Mouse (Mus musculus): ENCODE measurements around the gene Rasal3. TPM values are rescaled to one million over a fixed set of nuclear protein-coding genes. Genes with fewer than 3 reads are reported as not detected.

Rasal3 gene
- polyA plus RNA-seq, 1 experiment, result 0.96 TPM

- TF ChIP-seq EP300 (IDR thresholded peaks at IDR 0.05; ENCODE audit: insufficient read depth, low read depth, low read length) (no peak), POLR2A (IDR thresholded peaks at IDR 0.05; ENCODE audit: insufficient read depth, low read length) (no peak), CTCF (IDR thresholded peaks at IDR 0.05; ENCODE audit: low read depth, low read length) (no peak)
Observed at GRCm38 (mm10) chr17:32443245-32443644, 39.9 kb upstream of the Rasal3 start.

GRCm38 (mm10) chr17:32437106-32437505, 33.7 kb upstream of the Rasal3 start:
- H3K9me3 ChIP-seq (replicated peaks; ENCODE audit: control insufficient read depth, insufficient read depth, low read length, poor library complexity, severe bottlenecking), result no peaks in the 10 kb centered on the region
- no peak overlapping the region for H3K27ac ChIP-seq (ENCODE audit: insufficient read depth, low read length)
- H3K4me1 ChIP-seq (ENCODE audit: control insufficient read depth, insufficient read depth, low read length), result peaks cover 2% of the 10 kb centered on the region
- H3K36me3 ChIP-seq (ENCODE audit: control insufficient read depth, insufficient read depth, low read length, poor library complexity, severe bottlenecking), result no peaks in the 10 kb centered on the region
- TF ChIP-seq POLR2A (IDR thresholded peaks at IDR 0.05; ENCODE audit: insufficient read depth, low read length) (no peak), EP300 (IDR thresholded peaks at IDR 0.05; ENCODE audit: insufficient read depth, low read depth, low read length) (no peak), CTCF (IDR thresholded peaks at IDR 0.05; ENCODE audit: low read depth, low read length) (no peak)
- H3K27me3 ChIP-seq (ENCODE audit: control insufficient read depth, insufficient read depth, low read length, poor library complexity, severe bottlenecking), result no peaks in the 10 kb centered on the region
- H3K4me3 ChIP-seq (ENCODE audit: low read depth, low read length), result no peak overlapping the region
- H3K9ac ChIP-seq (ENCODE audit: low read depth, poor library complexity, severe bottlenecking), result no peak overlapping the region

More at GRCm38 (mm10) chr17:32443245-32443644, 39.9 kb upstream of the Rasal3 start:
- no peak overlapping the region for H3K4me3 ChIP-seq (ENCODE audit: low read depth, low read length)
- H3K27me3 ChIP-seq (ENCODE audit: control insufficient read depth, insufficient read depth, low read length, poor library complexity, severe bottlenecking), result no peaks in the 10 kb centered on the region
- no peaks in the 10 kb centered on the region for H3K4me1 ChIP-seq (ENCODE audit: control insufficient read depth, insufficient read depth, low read length)
- H3K27ac ChIP-seq (ENCODE audit: insufficient read depth, low read length), result no peak overlapping the region
- H3K9me3 ChIP-seq (replicated peaks; ENCODE audit: control insufficient read depth, insufficient read depth, low read length, poor library complexity, severe bottlenecking), result no peaks in the 10 kb centered on the region
- H3K9ac ChIP-seq (ENCODE audit: low read depth, poor library complexity, severe bottlenecking), result no peak overlapping the region
- H3K36me3 ChIP-seq (ENCODE audit: control insufficient read depth, insufficient read depth, low read length, poor library complexity, severe bottlenecking), result no peaks in the 10 kb centered on the region

- H3K27me3 ChIP-seq (ENCODE audit: control insufficient read depth, insufficient read depth, low read length, poor library complexity, severe bottlenecking), result no peaks in the 10 kb centered on the region
- no peak overlapping the region for H3K4me3 ChIP-seq (ENCODE audit: low read depth, low read length)
- no peaks in the 10 kb centered on the region for H3K9me3 ChIP-seq (replicated peaks; ENCODE audit: control insufficient read depth, insufficient read depth, low read length, poor library complexity, severe bottlenecking)
- H3K36me3 ChIP-seq (ENCODE audit: control insufficient read depth, insufficient read depth, low read length, poor library complexity, severe bottlenecking), result no peaks in the 10 kb centered on the region
- no peak overlapping the region for H3K9ac ChIP-seq (ENCODE audit: low read depth, poor library complexity, severe bottlenecking)
- TF ChIP-seq EP300 (IDR thresholded peaks at IDR 0.05; ENCODE audit: insufficient read depth, low read depth, low read length), result no peak
- H3K4me1 ChIP-seq (ENCODE audit: control insufficient read depth, insufficient read depth, low read length), result peaks cover 2% of the 10 kb centered on the region
- no peak overlapping the region for H3K27ac ChIP-seq (ENCODE audit: insufficient read depth, low read length)
Observed at GRCm38 (mm10) chr17:32435151-32435550, 31.8 kb upstream of the Rasal3 start.

GRCm38 (mm10) chr17:32434324-32434723, 30.9 kb upstream of the Rasal3 start:
- Histone ChIP-seq H3K9me3 (replicated peaks; ENCODE audit: control insufficient read depth, insufficient read depth, low read length, poor library complexity, severe bottlenecking) (no peaks in the 10 kb centered on the region), H3K4me1 (ENCODE audit: control insufficient read depth, insufficient read depth, low read length) (peaks cover 2% of the 10 kb centered on the region), H3K9ac (ENCODE audit: low read depth, poor library complexity, severe bottlenecking) (no peak overlapping the region), H3K27ac (ENCODE audit: insufficient read depth, low read length) (no peak overlapping the region), H3K27me3 (ENCODE audit: control insufficient read depth, insufficient read depth, low read length, poor library complexity, severe bottlenecking) (no peaks in the 10 kb centered on the region), H3K36me3 (ENCODE audit: control insufficient read depth, insufficient read depth, low read length, poor library complexity, severe bottlenecking) (no peaks in the 10 kb centered on the region), H3K4me3 (ENCODE audit: low read depth, low read length) (no peak overlapping the region)
- TF ChIP-seq POLR2A (IDR thresholded peaks at IDR 0.05; ENCODE audit: insufficient read depth, low read length) (no peak), CTCF (IDR thresholded peaks at IDR 0.05; ENCODE audit: low read depth, low read length) (no peak), EP300 (IDR thresholded peaks at IDR 0.05; ENCODE audit: insufficient read depth, low read depth, low read length) (no peak)

- Histone ChIP-seq H3K9ac (ENCODE audit: low read depth, poor library complexity, severe bottlenecking) (no peak overlapping the region), H3K27ac (ENCODE audit: insufficient read depth, low read length) (no peak overlapping the region), H3K36me3 (ENCODE audit: control insufficient read depth, insufficient read depth, low read length, poor library complexity, severe bottlenecking) (no peaks in the 10 kb centered on the region), H3K4me3 (ENCODE audit: low read depth, low read length) (no peak overlapping the region), H3K27me3 (ENCODE audit: control insufficient read depth, insufficient read depth, low read length, poor library complexity, severe bottlenecking) (no peaks in the 10 kb centered on the region), H3K9me3 (replicated peaks; ENCODE audit: control insufficient read depth, insufficient read depth, low read length, poor library complexity, severe bottlenecking) (no peaks in the 10 kb centered on the region), H3K4me1 (ENCODE audit: control insufficient read depth, insufficient read depth, low read length) (peaks cover 2% of the 10 kb centered on the region)
- no peak for TF ChIP-seq POLR2A (IDR thresholded peaks at IDR 0.05; ENCODE audit: insufficient read depth, low read length)
- TF ChIP-seq EP300 (IDR thresholded peaks at IDR 0.05; ENCODE audit: insufficient read depth, low read depth, low read length), result no peak
- TF ChIP-seq CTCF (IDR thresholded peaks at IDR 0.05; ENCODE audit: low read depth, low read length), result no peak
Observed at GRCm38 (mm10) chr17:32431972-32432371, 28.6 kb upstream of the Rasal3 start.

GRCm38 (mm10) chr17:32426610-32427009, 23.2 kb upstream of the Rasal3 start:
- TF ChIP-seq EP300 (IDR thresholded peaks at IDR 0.05; ENCODE audit: insufficient read depth, low read depth, low read length), result no peak
- Histone ChIP-seq H3K9ac (ENCODE audit: low read depth, poor library complexity, severe bottlenecking) (no peak overlapping the region), H3K4me1 (ENCODE audit: control insufficient read depth, insufficient read depth, low read length) (no peaks in the 10 kb centered on the region), H3K27me3 (ENCODE audit: control insufficient read depth, insufficient read depth, low read length, poor library complexity, severe bottlenecking) (no peaks in the 10 kb centered on the region), H3K27ac (ENCODE audit: insufficient read depth, low read length) (no peak overlapping the region), H3K36me3 (ENCODE audit: control insufficient read depth, insufficient read depth, low read length, poor library complexity, severe bottlenecking) (no peaks in the 10 kb centered on the region), H3K9me3 (replicated peaks; ENCODE audit: control insufficient read depth, insufficient read depth, low read length, poor library complexity, severe bottlenecking) (no peaks in the 10 kb centered on the region), H3K4me3 (ENCODE audit: low read depth, low read length) (no peak overlapping the region)
